Mouse (Mus musculus) ES-Bruce4 (cell line): Measurements from ENCODE around the gene Sgpp1. TPM values are rescaled to one million over a fixed set of nuclear protein-coding genes. Genes with fewer than 3 reads are reported as not detected.
"Not testable (repeated sequence)": the region's sequence is repeated elsewhere in the genome, so short reads cannot be mapped to it uniquely, and the experiment has no call there.

Source experiments
- H3K27ac ChIP-seq: 2 replicates; pipeline ENCODE4 v1.5.1; 2012; ENCODE audit warnings: low read length, inconsistent platforms; ENCODE audit not compliant: insufficient read depth
- H3K27me3 ChIP-seq: 2 replicates; pipeline ENCODE4 v1.6.1; 2012; ENCODE audit warnings: mild to moderate bottlenecking, low read length, inconsistent platforms; ENCODE audit not compliant: control insufficient read depth, poor library complexity, insufficient read depth, severe bottlenecking
- H3K36me3 ChIP-seq: 2 replicates; pipeline ENCODE4 v1.6.1; 2012; ENCODE audit warnings: inconsistent platforms, mild to moderate bottlenecking, low read length, moderate library complexity; ENCODE audit not compliant: control insufficient read depth, poor library complexity, insufficient read depth, severe bottlenecking
- H3K4me1 ChIP-seq: one replicate; pipeline ENCODE4 v1.8.1; 2011; ENCODE audit warnings: low read length; ENCODE audit not compliant: control insufficient read depth, insufficient read depth
- H3K4me3 ChIP-seq: 2 replicates; pipeline ENCODE4 v1.5.1; 2011; ENCODE audit warnings: low read depth, mild to moderate bottlenecking, low read length
- H3K9ac ChIP-seq: 2 replicates; pipeline ENCODE4 v1.6.1; 2012; ENCODE audit warnings: low read depth, mild to moderate bottlenecking, inconsistent platforms; ENCODE audit not compliant: poor library complexity, severe bottlenecking
- H3K9me3 ChIP-seq: replicated peaks from 2 replicates; pipeline ENCODE4 v1.6.1; 2012; ENCODE audit warnings: mild to moderate bottlenecking, low read length, inconsistent platforms; ENCODE audit not compliant: control insufficient read depth, poor library complexity, insufficient read depth, severe bottlenecking
- CTCF ChIP-seq: IDR thresholded peaks from one replicate; pipeline ENCODE4 v1.8.1; 2011; ENCODE audit warnings: low read depth, low read length
- EP300 ChIP-seq: IDR thresholded peaks from 2 replicates; pipeline ENCODE4 v1.6.1; 2011; ENCODE audit warnings: low read depth, low read length; ENCODE audit not compliant: insufficient read depth
- POLR2A ChIP-seq: IDR thresholded peaks from one replicate; pipeline ENCODE4 v1.8.1; 2011; ENCODE audit warnings: low read length; ENCODE audit not compliant: insufficient read depth
- polyA plus RNA-seq: library from polyadenylated mRNA; stranded (reverse); fragments of >200 nt; gene quantifications from 2 replicates; pipeline ENCODE4 v1.2.4, GENCODE M21; 2011; ENCODE audit warnings: low read depth; ENCODE audit not compliant: missing spikeins, insufficient read depth, insufficient read length

Gene Sgpp1
- polyA plus RNA-seq, 1 experiment: 13.7 TPM

DNA sequence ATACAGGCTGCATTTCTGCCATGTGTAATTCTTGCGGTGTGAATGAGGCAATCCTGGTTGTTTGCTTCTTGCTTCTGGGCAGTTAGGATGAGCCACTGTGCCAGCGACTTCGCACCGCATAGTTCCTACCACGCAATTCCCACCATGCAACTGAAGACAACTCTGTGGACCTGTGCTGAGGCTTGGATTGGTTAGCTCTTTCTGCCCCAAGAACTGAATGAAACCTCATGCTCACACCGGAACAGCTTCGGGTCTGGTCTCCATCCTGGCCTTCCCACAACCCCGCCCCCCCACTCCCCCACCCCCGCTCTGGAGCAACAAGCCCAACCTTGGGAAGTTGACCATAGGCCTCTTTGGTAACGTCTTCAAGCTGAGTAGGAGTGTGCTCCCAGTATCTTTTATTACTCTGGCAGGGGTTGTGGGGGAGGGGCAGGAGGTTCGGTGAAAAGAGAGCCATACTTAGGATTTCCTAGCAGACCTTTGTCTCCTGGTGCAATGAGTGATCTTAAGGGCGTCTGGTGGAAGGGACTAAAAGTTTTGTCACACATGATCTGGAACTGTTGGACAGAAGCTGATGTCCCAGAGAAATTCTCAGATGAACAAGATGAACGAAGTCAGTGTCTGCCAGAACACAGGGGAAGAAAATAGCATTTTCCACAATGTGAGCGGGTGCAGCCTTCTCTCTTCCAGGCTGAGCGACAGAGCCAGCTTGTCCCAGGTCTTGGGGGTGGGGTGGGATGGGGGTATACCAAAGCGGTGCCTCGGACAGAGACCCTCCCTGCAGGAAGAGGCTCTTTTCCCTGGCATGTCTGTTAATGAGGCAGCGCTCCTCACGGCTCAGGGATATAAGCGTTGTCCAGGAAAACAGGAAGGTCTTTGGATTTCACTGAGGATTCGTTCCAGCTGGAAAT is 34.1 kb downstream of the Sgpp1 start:
- Histone ChIP-seq H3K4me3 (peak overlapping the region; percentile 10; the same call in 1 of the 2 replicates), H3K27ac (no peak overlapping the region), H3K36me3 (no peaks in the 10 kb centered on the region), H3K27me3 (no peaks in the 10 kb centered on the region), H3K9me3 (no peaks in the 10 kb centered on the region), H3K4me1 (no peaks in the 10 kb centered on the region), H3K9ac (peak overlapping the region; percentile 32; the same call in 1 of the 2 replicates)
- TF ChIP-seq POLR2A: no peak
- no peak for TF ChIP-seq EP300
- no peak for TF ChIP-seq CTCF

DNA sequence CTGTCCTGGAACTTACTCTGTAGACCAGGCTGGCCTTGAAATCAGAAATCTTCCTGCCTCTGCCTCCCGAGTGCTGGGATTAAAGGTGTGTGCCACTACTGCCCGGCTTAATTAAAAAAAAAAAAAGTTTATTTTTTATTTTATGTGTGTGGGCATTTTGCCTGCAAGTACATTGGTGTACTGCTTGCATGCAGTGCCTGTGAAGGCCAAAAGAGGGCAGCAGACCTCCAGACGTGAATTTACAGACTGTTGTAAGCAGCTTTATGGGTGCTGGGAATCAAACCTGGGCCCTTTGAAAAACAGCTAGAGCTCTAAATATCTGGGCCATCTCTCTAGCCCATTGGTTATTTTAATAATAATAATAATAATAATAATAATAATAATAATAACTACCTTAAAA is 36.8 kb downstream of the Sgpp1 start:
- H3K4me1 ChIP-seq: no peaks in the 10 kb centered on the region
- H3K9me3 ChIP-seq: no peaks in the 10 kb centered on the region
- H3K9ac ChIP-seq: no peak overlapping the region
- H3K4me3 ChIP-seq: no peak overlapping the region
- no peaks in the 10 kb centered on the region for H3K27me3 ChIP-seq
- H3K27ac ChIP-seq: no peak overlapping the region
- no peaks in the 10 kb centered on the region for H3K36me3 ChIP-seq
- TF ChIP-seq POLR2A: no peak
- TF ChIP-seq CTCF: peak; percentile 30
- TF ChIP-seq EP300: no peak

DNA sequence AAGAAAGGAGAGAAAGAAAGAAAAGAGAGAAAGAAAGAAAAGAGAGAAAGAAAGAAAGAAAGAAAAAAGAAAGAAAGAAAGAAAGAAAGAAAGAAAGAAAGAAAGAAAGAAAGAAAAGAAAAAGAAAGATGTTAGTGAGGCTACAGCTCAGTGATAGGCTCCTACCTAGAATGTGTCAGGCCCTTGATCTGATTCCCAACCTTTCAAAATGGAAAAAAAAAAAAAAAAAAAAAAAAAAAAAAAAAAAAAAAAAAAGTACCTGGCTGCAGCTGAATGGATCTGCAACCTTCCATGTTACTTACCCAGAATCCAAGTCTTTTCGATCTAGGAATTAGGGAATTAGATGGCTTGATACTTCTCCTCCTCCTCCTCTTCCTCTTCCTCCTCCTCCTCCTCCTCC is 39.7 kb downstream of the Sgpp1 start:
- H3K9ac ChIP-seq, H3K27ac ChIP-seq, H3K4me1 ChIP-seq, H3K36me3 ChIP-seq, H3K4me3 ChIP-seq, H3K27me3 ChIP-seq, H3K9me3 ChIP-seq: not testable (repeated sequence)

DNA sequence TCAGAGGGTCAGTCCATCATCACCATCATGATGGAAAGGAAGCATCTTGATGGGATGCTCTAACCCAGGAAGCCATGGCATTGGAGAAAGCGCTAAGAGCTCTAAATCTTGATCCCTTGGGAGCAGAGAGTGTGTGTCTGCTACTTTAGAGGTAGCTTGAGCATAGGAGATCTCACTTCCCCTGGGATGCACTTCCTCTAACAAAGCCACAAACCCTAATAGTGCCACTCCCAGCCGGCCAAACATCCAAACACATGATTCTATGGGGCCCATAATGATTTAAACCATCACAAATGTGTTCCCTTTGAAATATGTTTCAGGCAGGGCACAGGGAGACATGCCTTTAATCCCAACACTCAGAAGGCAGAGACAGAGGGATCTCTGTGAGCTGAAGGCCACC is 46.5 kb downstream of the Sgpp1 start:
- TF ChIP-seq EP300 (no peak), POLR2A (no peak), CTCF (no peak)

DNA sequence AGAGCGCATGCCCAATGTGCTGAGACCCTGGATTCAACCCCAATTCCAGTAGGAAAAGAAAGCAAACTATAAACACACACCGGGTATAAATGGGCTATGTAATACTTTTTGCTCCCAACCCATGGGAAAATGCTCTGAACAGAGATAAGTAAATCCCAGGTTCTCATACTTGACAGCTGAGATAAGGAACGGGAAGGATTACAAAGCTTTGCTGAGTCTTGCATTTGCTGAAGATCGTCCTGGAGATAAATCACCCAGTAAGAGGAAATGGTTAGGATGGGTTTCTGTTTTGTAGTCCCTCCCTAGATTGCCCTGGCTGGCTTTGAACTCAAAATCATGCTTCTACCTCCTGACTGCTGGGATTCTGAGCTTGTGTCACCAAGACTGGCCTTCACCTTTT is 48.2 kb downstream of the Sgpp1 start:
- Histone ChIP-seq H3K4me1 (no peaks in the 10 kb centered on the region), H3K9ac (no peak overlapping the region), H3K27me3 (no peaks in the 10 kb centered on the region), H3K27ac (no peak overlapping the region), H3K4me3 (no peak overlapping the region), H3K9me3 (no peaks in the 10 kb centered on the region), H3K36me3 (no peaks in the 10 kb centered on the region)
- TF ChIP-seq POLR2A: no peak
- TF ChIP-seq EP300: no peak
- TF ChIP-seq CTCF: no peak

More for the DNA sequence above, 46.5 kb downstream of the Sgpp1 start:
- Histone ChIP-seq H3K9me3 (no peaks in the 10 kb centered on the region; the same call in 1 of the 2 replicates), H3K27me3 (no peaks in the 10 kb centered on the region), H3K36me3 (no peaks in the 10 kb centered on the region), H3K4me3 (no peak overlapping the region), H3K27ac (no peak overlapping the region), H3K4me1 (no peaks in the 10 kb centered on the region), H3K9ac (no peak overlapping the region)

DNA sequence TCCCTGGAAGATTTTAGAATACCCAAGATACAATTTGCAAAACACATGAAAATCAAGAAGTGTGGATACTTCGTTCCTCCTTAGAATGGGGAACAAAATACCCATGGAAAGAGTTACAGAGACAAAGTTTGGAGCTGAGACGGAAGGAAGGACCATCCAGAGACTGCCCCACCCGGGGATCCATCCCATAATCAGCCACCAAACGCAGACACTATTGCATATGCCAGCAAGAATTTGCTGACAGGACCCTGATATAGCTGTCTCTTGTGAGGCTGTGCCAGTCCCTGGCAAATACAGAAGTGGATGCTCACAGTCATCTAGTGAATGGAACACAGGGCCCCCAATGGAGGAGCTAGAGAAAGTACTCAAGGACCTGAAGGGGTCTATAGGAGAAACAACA is 51.5 kb downstream of the Sgpp1 start:
- H3K4me3 ChIP-seq, H3K27me3 ChIP-seq, H3K9ac ChIP-seq, H3K27ac ChIP-seq, H3K9me3 ChIP-seq, H3K36me3 ChIP-seq, H3K4me1 ChIP-seq: not testable (repeated sequence)
